Mouse (Mus musculus): Measurements from ENCODE around the gene Ccnb2. TPM values are rescaled to one million over a fixed set of nuclear protein-coding genes. Genes with fewer than 3 reads are reported as not detected.
A peak's percentile ranks its signal among the peaks of the same experiment; 100 is the strongest.
"Not testable (repeated sequence)": the region's sequence is repeated elsewhere in the genome, so short reads cannot be mapped to it uniquely, and the experiment has no call there.

The Ccnb2 gene
- polyA plus RNA-seq (2015; fragmentation: Nextera tagmentation; extraction: Ambion mirVana), result 74.0 and 76.2 TPM in 2 replicates

DNA sequence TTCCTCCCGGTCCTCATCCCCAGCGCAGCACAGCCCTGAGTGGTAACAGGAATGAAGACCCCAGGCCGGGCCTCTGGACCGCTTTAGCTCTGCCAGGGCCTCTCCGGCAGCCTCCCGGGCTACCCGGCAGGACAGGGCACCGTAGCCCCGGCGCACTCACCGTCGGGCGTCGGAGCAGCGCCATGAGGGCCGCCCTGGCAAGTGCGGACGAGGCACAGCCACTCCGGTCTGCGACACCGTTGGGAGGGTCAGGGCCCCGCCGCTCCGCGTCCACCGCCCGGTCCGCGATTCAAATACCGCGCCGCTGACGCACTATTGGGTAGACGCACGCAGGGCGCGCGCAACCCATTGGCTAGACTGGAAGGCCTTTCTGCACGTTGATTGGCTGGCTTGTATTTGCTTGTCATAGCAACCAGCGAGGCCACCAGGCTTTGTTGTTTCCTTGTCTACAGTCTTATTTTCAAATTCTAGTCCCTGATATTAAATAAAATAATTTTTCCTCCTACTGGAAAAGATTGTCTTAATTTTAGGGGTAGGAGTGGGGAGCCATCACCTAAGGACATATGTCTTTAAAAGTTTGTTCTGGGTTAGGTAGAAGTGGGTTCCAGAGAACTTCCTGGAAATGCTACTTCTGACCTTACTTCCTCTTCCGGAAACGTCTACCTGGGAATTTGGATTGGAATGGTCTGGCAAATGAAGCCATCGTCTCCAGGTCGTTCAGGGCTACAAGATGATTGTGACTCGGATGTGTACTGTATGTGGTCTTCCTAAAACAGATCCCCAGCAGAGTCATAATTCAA, at the start of gene Ccnb2:
Ccnb2 (minus strand) TSS at position 291 of the 800 bp plus-strand sequence.
- H3K9me3 ChIP-seq, result no peaks in the 10 kb centered on the region
- WGBS, result 4% methylated on average over 45 of the region's 45 CpGs
- ATAC-seq, result peak; percentile 99
- H3K27me3 ChIP-seq, result no peaks in the 10 kb centered on the region
- no peak within 1 kb of the TSS for H3K27ac ChIP-seq
- peak within 1 kb of the TSS; percentile 96 for H3K4me2 ChIP-seq (replicated peaks)
- H3K4me3 ChIP-seq (replicated peaks), result peak within 1 kb of the TSS; percentile 56
- peaks cover 32% of the 10 kb centered on the region for H3K36me3 ChIP-seq
- peaks cover 18% of the 10 kb centered on the region for H3K4me1 ChIP-seq (replicated peaks)
- peak within 1 kb of the TSS; percentile 61 for H3K9ac ChIP-seq (replicated peaks)

GRCm38 (mm10) chr9:70463091-70463490, 41.7 kb upstream of the Ccnb2 start:
- not testable (repeated sequence) for H3K4me1 ChIP-seq (replicated peaks); ATAC-seq; H3K9ac ChIP-seq (replicated peaks); H3K4me2 ChIP-seq (replicated peaks); H3K27me3 ChIP-seq; H3K4me3 ChIP-seq (replicated peaks); H3K27ac ChIP-seq; H3K9me3 ChIP-seq
- H3K36me3 ChIP-seq, result peaks cover 22% of the 10 kb centered on the region
- WGBS, result 96% methylated on average over 11 of the region's 13 CpGs

DNA sequence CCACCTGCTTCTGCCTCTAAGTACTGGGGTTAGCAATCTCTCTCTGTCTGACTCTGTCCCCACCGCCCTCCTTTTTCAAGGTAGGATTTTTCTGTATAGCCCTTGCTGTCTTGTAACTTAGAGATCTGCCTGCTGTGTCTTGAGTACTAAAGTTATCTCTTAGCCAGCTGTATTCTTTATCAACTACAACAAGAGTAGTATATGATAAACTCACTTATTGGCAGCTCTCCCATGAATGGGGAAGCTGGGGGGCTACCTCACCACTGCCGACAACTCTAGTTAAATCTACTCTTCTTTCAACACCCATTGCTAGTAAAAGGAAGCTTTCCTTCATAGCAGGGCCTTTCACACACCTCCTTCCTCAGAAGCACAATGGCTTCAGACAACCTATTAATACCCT, 31.0 kb upstream of the Ccnb2 start:
- H3K36me3 ChIP-seq, result peaks cover 57% of the 10 kb centered on the region
- no peaks in the 10 kb centered on the region for H3K27me3 ChIP-seq
- no peaks in the 10 kb centered on the region for H3K9me3 ChIP-seq
- H3K27ac ChIP-seq, result no peak overlapping the region
- H3K4me2 ChIP-seq (replicated peaks), result no peak overlapping the region
- no peaks in the 10 kb centered on the region for H3K4me1 ChIP-seq (replicated peaks)
- H3K4me3 ChIP-seq (replicated peaks), result no peak overlapping the region
- no peak overlapping the region for H3K9ac ChIP-seq (replicated peaks)
- whole genome bisulfite sequencing, result 97% methylated on average over 2 of the region's 2 CpGs
- no peak for ATAC-seq

DNA sequence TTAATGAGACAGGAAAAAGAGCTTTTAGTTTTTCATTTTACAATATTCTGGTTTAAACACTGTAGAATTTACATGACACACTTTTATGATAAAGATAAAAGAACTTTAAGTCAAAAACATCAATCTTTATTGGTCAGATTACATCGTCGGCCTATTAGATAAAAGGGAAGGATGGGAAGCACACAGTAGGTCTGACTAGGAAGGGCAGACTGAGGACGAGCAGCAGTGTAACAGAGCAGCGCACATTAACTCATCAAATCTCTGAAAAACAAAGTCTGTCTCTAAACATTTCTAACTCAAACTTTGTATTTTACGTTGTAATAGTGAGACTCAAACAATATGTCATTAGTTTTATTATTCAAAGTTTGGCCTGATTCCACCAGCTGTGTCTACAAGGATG, 27.7 kb upstream of the Ccnb2 start:
- no peak overlapping the region for H3K27ac ChIP-seq
- H3K4me1 ChIP-seq (replicated peaks), result no peaks in the 10 kb centered on the region
- no peak overlapping the region for H3K4me3 ChIP-seq (replicated peaks)
- WGBS, result 98% methylated on average over 5 of the region's 5 CpGs
- H3K27me3 ChIP-seq, result no peaks in the 10 kb centered on the region
- no peak overlapping the region for H3K9ac ChIP-seq (replicated peaks)
- peaks cover 48% of the 10 kb centered on the region for H3K36me3 ChIP-seq
- no peak for ATAC-seq
- no peak overlapping the region for H3K4me2 ChIP-seq (replicated peaks)
- no peaks in the 10 kb centered on the region for H3K9me3 ChIP-seq

DNA sequence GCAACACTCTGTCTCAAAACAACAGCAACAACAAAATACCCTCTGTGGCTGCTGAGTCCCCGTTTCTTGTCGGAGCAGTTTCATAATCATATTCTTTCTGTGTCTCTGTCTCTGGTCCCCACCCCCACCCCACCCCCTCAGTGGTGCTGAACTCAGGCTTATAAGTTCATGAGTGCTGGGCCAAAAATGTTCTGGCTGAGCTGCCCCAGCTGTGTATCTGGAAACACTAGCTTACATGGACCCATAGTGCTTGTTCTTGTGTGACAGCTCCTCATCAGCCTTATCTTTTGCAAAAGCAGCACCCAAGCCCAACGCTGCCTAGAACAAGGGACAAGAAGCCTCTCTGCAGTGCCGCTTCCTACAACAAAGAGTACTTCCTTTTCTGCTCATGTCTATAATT, 18.6 kb upstream of the Ccnb2 start:
- Histone ChIP-seq H3K36me3 (peaks cover 81% of the 10 kb centered on the region), H3K9me3 (no peaks in the 10 kb centered on the region), H3K27me3 (no peaks in the 10 kb centered on the region), H3K4me3 (replicated peaks) (no peak overlapping the region), H3K27ac (no peak overlapping the region), H3K9ac (replicated peaks) (no peak overlapping the region), H3K4me1 (replicated peaks) (no peaks in the 10 kb centered on the region), H3K4me2 (replicated peaks) (no peak overlapping the region)
- WGBS, result 99% methylated on average over 4 of the region's 4 CpGs
- ATAC-seq, result no peak

DNA sequence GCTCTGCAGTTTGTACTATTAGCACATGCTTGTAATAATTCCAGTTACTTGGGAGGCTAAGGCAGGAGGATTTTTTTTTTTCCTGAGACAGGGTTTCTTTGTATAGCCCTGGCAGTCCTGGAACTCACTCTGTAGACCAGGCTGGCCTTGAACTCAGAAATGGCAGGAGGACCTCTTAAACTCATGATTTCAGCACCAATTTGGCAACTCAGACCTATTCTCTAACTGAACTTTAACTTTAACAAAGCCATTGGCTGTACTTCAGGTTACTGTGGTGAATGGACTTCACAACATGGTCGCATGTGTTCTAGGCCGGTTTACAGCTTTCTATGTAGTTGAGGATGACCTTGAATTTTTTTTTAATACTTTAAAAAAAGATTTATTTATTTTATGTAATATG, 1.3 kb upstream of the Ccnb2 start:
- Histone ChIP-seq H3K4me1 (replicated peaks) (peaks cover 18% of the 10 kb centered on the region), H3K36me3 (peaks cover 38% of the 10 kb centered on the region), H3K9me3 (no peaks in the 10 kb centered on the region), H3K27me3 (no peaks in the 10 kb centered on the region), H3K9ac (replicated peaks) (no peak overlapping the region), H3K27ac (no peak overlapping the region), H3K4me2 (replicated peaks) (no peak overlapping the region), H3K4me3 (replicated peaks) (no peak overlapping the region)
- 99% methylated on average over 2 of the region's 2 CpGs for WGBS
- no peak for ATAC-seq

- no peak overlapping the region for H3K9ac ChIP-seq (replicated peaks)
- H3K4me1 ChIP-seq (replicated peaks), result peaks cover 14% of the 10 kb centered on the region
- no peaks in the 10 kb centered on the region for H3K9me3 ChIP-seq
- H3K27me3 ChIP-seq, result no peaks in the 10 kb centered on the region
- WGBS, result 84% methylated on average over 3 of the region's 3 CpGs
- H3K4me2 ChIP-seq (replicated peaks), result no peak overlapping the region
- no peak overlapping the region for H3K27ac ChIP-seq
- no peak overlapping the region for H3K4me3 ChIP-seq (replicated peaks)
- ATAC-seq, result no peak
- H3K36me3 ChIP-seq, result peaks cover 51% of the 10 kb centered on the region
Observed at GRCm38 (mm10) chr9:70416412-70416811, 4.9 kb downstream of the Ccnb2 start.

- ATAC-seq, result no peak
- H3K36me3 ChIP-seq, result peaks cover 76% of the 10 kb centered on the region
- H3K27ac ChIP-seq, result no peak overlapping the region
Observed at GRCm38 (mm10) chr9:70413038-70413437, 8.3 kb downstream of the Ccnb2 start.

DNA sequence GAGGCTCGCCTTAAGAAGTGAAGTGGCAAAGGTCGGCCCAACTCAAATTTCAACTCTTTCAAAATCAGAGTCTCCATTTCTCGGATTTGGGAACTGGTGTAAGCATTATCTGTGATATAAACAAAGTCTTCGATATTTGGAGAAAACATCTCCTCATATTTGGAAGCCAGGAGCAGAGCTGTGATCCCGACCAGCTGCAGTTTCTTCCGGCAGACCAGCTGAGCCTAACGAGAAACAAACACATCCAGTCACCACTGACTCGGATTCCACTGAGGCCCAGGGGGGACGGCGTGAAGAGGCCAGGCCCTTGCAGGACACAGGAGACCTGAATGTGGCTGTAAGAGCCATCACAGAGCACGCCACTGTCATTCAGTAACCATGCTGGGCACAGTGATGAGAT, 10.7 kb downstream of the Ccnb2 start:
- Histone ChIP-seq H3K27me3 (no peaks in the 10 kb centered on the region), H3K4me3 (replicated peaks) (no peak overlapping the region), H3K9ac (replicated peaks) (no peak overlapping the region), H3K27ac (no peak overlapping the region), H3K4me1 (replicated peaks) (no peaks in the 10 kb centered on the region), H3K36me3 (peaks cover 83% of the 10 kb centered on the region), H3K9me3 (no peaks in the 10 kb centered on the region), H3K4me2 (replicated peaks) (no peak overlapping the region)
- WGBS, result 89% methylated on average over 11 of the region's 11 CpGs
- no peak for ATAC-seq

More at GRCm38 (mm10) chr9:70413038-70413437, 8.3 kb downstream of the Ccnb2 start:
- no peak overlapping the region for H3K4me3 ChIP-seq (replicated peaks)
- H3K9me3 ChIP-seq, result no peaks in the 10 kb centered on the region
- H3K27me3 ChIP-seq, result no peaks in the 10 kb centered on the region
- 93% methylated on average over 7 of the region's 7 CpGs for WGBS
- no peaks in the 10 kb centered on the region for H3K4me1 ChIP-seq (replicated peaks)
- H3K9ac ChIP-seq (replicated peaks), result no peak overlapping the region
- H3K4me2 ChIP-seq (replicated peaks), result no peak overlapping the region

DNA sequence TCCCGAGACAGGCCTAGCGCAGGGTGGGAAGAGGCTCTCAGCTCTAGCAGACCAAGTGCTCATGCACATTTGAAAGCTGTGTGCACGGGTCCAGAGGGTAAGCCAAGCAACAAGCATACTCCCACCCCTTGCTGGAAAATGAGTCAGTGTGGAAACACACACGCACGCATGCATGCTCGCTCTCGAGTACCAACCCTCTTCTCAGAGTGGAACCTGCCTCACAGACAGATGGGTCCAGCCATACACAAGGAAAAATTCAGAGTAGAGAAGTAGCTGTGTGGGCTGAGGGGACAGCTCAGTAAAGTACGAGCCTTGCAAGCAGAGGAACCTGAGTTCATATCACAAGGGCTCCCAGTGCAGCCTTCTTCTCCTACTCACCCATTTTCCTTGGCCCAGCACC, 11.6 kb downstream of the Ccnb2 start:
- WGBS, result 95% methylated on average over 8 of the region's 8 CpGs
- Histone ChIP-seq H3K27me3 (no peaks in the 10 kb centered on the region), H3K4me2 (replicated peaks) (no peak overlapping the region), H3K36me3 (peaks cover 85% of the 10 kb centered on the region), H3K9me3 (no peaks in the 10 kb centered on the region), H3K27ac (no peak overlapping the region), H3K4me3 (replicated peaks) (no peak overlapping the region), H3K4me1 (replicated peaks) (no peaks in the 10 kb centered on the region), H3K9ac (replicated peaks) (no peak overlapping the region)
- ATAC-seq, result no peak

- peaks cover 79% of the 10 kb centered on the region for H3K36me3 ChIP-seq
- H3K4me2 ChIP-seq (replicated peaks), result no peak overlapping the region
- no peak overlapping the region for H3K9ac ChIP-seq (replicated peaks)
- no peaks in the 10 kb centered on the region for H3K9me3 ChIP-seq
- H3K4me3 ChIP-seq (replicated peaks), result no peak overlapping the region
- no peak overlapping the region for H3K27ac ChIP-seq
- 93% methylated on average over 3 of the region's 3 CpGs for WGBS
- H3K27me3 ChIP-seq, result no peaks in the 10 kb centered on the region
- H3K4me1 ChIP-seq (replicated peaks), result no peaks in the 10 kb centered on the region
- no peak for ATAC-seq
Observed at GRCm38 (mm10) chr9:70408791-70409190, 12.6 kb downstream of the Ccnb2 start.

DNA sequence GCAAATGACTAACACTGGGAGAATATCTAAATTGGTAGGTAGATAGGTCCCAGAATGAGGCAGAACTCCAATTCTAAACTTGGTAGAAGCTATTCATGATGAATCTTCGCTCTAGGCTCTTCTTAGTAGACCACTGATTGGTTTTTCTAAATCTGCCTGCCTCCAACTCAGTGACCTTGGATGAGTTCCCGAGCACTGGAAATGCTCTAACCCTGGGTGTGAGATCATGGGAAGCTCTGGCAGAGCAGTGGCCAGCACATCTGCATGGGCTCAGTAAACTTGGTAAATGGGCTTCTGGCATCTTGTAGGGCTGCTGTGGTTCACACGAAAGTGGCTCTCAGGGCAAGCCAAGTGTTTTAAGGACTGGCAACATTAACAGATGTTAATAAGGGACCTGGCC, 14.8 kb downstream of the Ccnb2 start:
- peaks cover 57% of the 10 kb centered on the region for H3K36me3 ChIP-seq
- ATAC-seq, result no peak
- no peak overlapping the region for H3K9ac ChIP-seq (replicated peaks)
- H3K4me2 ChIP-seq (replicated peaks), result no peak overlapping the region
- H3K4me1 ChIP-seq (replicated peaks), result no peaks in the 10 kb centered on the region
- H3K27me3 ChIP-seq, result no peaks in the 10 kb centered on the region
- no peak overlapping the region for H3K27ac ChIP-seq
- WGBS, result over 99% methylated on average over 3 of the region's 3 CpGs
- no peaks in the 10 kb centered on the region for H3K9me3 ChIP-seq
- no peak overlapping the region for H3K4me3 ChIP-seq (replicated peaks)
